Mouse (Mus musculus): Measurements from ENCODE around the gene Arhgef15. TPM values are rescaled to one million over a fixed set of nuclear protein-coding genes. Genes with fewer than 3 reads are reported as not detected.
"Not testable (repeated sequence)": the region's sequence is repeated elsewhere in the genome, so short reads cannot be mapped to it uniquely, and the experiment has no call there.

Arhgef15 gene
- polyA plus RNA-seq, 1 experiment: not detected

DNA sequence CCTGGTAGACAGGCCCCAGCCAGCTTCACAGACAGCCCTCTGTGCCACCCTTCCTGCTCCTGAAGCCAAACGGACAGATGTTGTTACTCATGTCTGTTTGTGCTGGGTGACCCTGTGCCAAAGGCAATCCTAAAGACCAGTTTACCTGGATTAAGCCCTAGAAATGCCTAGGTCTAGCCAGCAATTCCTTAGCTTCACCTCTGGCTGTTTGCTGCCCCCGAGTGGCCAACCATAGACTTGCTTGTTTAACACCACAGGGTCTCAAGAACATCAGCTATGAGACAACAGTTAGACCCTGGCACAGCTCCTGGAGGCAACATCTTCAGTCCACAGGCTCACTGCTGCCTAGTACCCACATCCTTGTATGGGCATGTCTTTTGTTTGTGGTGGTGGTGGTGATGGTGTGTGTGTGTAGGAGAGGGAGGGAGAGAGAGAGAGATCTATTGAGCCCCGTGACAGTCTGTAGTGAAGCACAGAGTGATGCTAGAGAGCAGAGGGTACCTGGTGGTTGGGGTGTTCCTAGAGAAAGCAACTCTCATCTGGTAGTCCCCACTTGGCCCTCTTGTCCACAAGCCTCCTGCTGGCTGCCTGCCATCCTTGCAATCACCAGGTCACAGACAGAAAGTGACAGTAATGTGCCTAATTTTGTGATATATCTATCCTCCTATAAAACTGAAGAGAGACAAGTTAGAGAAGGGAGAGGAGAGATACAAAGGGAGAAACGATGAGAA is 25.5 kb upstream of the Arhgef15 start:
- H3K27ac ChIP-seq (ENCODE audit: insufficient read depth, low read depth, low read length): no peak overlapping the region
- H3K4me1 ChIP-seq (ENCODE audit: control insufficient read depth, insufficient read depth, low read length): no peaks in the 10 kb centered on the region; the same call in 1 of the 2 replicates
- no peak overlapping the region for H3K4me3 ChIP-seq (ENCODE audit: insufficient read depth, low read length)
- TF ChIP-seq CTCF (IDR thresholded peaks at IDR 0.05; ENCODE audit: low read depth, low read length) (peak; percentile 89), POLR2A (IDR thresholded peaks at IDR 0.05; ENCODE audit: borderline replicate concordance, low read depth, low read length) (no peak)

DNA sequence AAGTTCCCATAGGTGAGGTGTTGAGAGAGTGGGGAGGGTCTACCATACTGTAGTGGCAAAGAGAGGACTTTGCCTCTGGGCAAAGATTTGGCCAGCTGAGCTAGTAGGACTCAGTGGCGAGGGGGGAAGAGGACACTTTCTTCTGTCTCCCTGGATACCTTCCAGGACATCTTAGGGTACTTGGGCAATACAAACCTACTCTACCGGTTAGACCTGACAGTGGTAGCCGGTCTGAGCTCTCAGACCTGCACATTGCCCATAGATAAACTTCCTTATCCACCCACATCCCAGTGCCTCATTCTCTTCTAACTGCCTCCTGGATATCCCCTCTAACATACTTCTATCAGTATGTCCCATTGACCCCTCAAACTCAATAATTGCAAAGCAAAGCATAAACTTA is 23.6 kb upstream of the Arhgef15 start:
- no peaks in the 10 kb centered on the region; the same call in 1 of the 2 replicates for H3K4me1 ChIP-seq (ENCODE audit: control insufficient read depth, insufficient read depth, low read length)
- H3K4me3 ChIP-seq (ENCODE audit: insufficient read depth, low read length): no peak overlapping the region
- no peak for TF ChIP-seq POLR2A (IDR thresholded peaks at IDR 0.05; ENCODE audit: borderline replicate concordance, low read depth, low read length)
- no peak for TF ChIP-seq CTCF (IDR thresholded peaks at IDR 0.05; ENCODE audit: low read depth, low read length)
- H3K27ac ChIP-seq (ENCODE audit: insufficient read depth, low read depth, low read length): no peak overlapping the region

DNA sequence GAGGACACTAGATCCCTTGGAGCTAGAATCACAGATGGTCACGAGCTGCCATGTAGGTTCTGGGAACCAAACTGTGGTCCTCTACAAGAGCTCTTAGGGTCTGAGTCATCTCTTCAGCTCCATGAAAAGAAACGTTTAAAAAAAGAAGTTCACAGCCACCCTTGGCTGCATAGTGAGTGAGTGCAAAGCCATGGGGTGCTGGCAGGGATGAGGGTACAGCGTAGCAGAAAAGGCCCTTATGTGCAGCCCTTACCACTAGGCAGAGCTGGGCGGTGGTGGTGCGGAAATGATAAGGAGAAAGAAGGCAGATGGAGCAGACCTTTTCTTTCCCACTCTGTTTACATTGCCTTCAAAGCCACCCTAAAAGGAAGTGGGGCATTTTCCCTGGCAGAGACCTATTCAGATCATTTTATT is 22.0 kb upstream of the Arhgef15 start:
- no peak overlapping the region for H3K4me3 ChIP-seq (ENCODE audit: insufficient read depth, low read length)
- no peak overlapping the region for H3K27ac ChIP-seq (ENCODE audit: insufficient read depth, low read depth, low read length)
- no peaks in the 10 kb centered on the region; the same call in 1 of the 2 replicates for H3K4me1 ChIP-seq (ENCODE audit: control insufficient read depth, insufficient read depth, low read length)
- TF ChIP-seq POLR2A (IDR thresholded peaks at IDR 0.05; ENCODE audit: borderline replicate concordance, low read depth, low read length) (no peak), CTCF (IDR thresholded peaks at IDR 0.05; ENCODE audit: low read depth, low read length) (no peak)

DNA sequence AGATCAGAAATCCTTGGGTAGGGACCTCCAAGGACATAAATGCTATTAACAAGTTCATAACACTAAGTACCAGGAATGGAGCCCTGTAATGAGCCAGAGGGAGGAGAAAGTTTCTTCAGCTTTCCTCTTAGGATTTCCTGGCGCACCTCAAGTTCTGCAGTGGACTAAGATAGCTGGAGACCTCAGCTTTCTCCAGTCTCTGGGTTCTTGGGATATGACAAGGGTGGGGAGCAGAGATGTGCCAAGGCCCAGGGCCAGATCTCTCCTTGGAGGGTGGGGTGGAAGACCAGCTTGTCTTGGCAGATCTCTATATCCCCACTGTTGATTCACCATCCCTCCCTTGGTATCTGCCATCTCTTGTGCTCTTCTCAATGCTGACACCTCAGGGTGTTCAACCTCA is 18.3 kb upstream of the Arhgef15 start:
- H3K4me1 ChIP-seq (ENCODE audit: control insufficient read depth, insufficient read depth, low read length): peaks cover 12% of the 10 kb centered on the region
- TF ChIP-seq POLR2A (IDR thresholded peaks at IDR 0.05; ENCODE audit: borderline replicate concordance, low read depth, low read length) (no peak), CTCF (IDR thresholded peaks at IDR 0.05; ENCODE audit: low read depth, low read length) (no peak)
- no peak overlapping the region for H3K4me3 ChIP-seq (ENCODE audit: insufficient read depth, low read length)
- H3K27ac ChIP-seq (ENCODE audit: insufficient read depth, low read depth, low read length): no peak overlapping the region

DNA sequence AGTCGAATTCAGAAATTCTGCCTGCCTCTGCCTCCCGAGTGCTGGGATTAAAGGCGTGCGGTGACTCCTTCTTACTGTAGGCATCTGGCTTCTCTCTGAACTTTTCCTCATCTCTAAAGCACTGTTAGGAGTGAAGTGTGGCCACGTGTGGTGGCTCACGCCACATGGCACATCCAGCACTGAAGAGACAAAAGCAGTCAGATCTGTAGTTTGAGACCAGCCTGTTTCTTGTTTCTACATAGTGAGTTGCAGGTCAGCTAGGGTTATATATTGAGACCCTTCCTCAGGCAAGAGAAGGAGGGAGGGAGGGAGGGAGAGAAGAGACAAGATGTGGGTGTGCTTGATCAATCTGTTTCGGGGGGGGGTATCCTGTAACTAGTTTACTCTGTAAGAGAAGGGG is 17.8 kb upstream of the Arhgef15 start, which contains the start of gene Rangrf:
Gene Rangrf, minus strand, starts transcription at position 101 of the 400 bp plus-strand sequence.
- no peak within 1 kb of the TSS for H3K27ac ChIP-seq (ENCODE audit: insufficient read depth, low read depth, low read length)
- TF ChIP-seq CTCF (IDR thresholded peaks at IDR 0.05; ENCODE audit: low read depth, low read length) (no peak), POLR2A (IDR thresholded peaks at IDR 0.05; ENCODE audit: borderline replicate concordance, low read depth, low read length) (no peak)
- H3K4me1 ChIP-seq (ENCODE audit: control insufficient read depth, insufficient read depth, low read length): peaks cover 16% of the 10 kb centered on the region
- no peak within 1 kb of the TSS for H3K4me3 ChIP-seq (ENCODE audit: insufficient read depth, low read length)

DNA sequence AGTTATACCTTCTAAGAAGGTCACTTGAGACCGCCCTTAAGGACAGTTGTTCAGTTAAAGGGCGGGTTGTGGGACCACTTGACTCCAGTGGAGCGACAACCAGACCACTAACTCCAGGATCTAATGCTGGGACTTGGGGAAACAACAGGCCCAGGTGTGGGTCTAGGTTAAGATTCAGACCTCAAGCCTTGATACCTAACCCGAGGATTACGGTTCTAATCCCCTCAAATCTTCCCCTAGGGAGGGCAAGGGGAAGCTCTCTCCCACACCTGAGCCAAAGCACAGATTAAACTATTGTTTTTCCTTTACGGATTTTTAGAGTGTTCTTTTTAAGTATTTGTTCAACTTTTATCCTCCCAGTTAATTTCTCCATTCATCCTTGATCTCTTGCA is 16.8 kb upstream of the Arhgef15 start:
- TF ChIP-seq POLR2A (IDR thresholded peaks at IDR 0.05; ENCODE audit: borderline replicate concordance, low read depth, low read length): no peak
- TF ChIP-seq CTCF (IDR thresholded peaks at IDR 0.05; ENCODE audit: low read depth, low read length): no peak
- Histone ChIP-seq H3K27ac (ENCODE audit: insufficient read depth, low read depth, low read length) (no peak overlapping the region), H3K4me3 (ENCODE audit: insufficient read depth, low read length) (peak overlapping the region; percentile 60), H3K4me1 (ENCODE audit: control insufficient read depth, insufficient read depth, low read length) (peaks cover 18% of the 10 kb centered on the region)

DNA sequence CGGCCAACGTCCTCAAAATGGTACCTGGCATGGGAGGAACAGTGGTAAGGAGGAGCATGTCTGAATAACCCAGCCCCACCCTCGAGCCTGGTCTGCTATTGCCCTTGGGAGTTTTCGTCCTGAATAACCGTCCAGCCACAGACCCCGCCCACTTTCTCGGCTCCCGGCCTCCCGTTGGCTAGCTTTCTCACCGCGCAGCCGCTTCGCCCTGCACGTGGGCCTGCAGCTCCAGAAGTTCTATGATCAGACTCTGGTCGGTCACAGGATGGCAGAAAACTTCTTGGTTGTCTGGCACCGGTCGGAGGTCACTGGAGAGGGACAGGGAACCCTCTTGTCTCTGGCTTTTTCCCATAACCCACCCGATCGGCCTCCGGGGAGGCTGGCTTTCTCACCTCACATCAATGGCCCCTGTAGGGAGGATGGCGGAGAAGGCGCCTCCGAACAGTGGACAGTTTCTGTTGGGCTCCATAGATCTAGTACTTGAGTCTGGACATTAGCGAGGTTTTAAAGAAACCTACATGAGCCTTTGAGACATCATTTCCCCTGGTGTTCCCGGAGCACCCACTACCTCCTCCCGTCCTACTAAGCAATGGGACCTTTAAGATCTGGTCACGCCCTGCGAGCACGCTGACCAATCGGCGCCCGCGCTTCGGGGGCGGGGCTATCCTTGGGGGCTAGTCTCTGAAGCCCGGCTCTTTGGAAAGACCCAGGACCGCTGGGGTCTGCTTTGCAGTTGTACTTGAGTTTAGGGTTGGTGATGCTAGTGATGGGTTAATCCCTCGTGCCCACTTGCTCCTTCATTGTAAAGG is 16.2 kb upstream of the Arhgef15 start:
- Histone ChIP-seq H3K4me3 (ENCODE audit: insufficient read depth, low read length) (peak overlapping the region; percentile 60), H3K4me1 (ENCODE audit: control insufficient read depth, insufficient read depth, low read length) (peaks cover 21% of the 10 kb centered on the region)
- H3K27ac ChIP-seq (ENCODE audit: insufficient read depth, low read depth, low read length): not testable (repeated sequence)

DNA sequence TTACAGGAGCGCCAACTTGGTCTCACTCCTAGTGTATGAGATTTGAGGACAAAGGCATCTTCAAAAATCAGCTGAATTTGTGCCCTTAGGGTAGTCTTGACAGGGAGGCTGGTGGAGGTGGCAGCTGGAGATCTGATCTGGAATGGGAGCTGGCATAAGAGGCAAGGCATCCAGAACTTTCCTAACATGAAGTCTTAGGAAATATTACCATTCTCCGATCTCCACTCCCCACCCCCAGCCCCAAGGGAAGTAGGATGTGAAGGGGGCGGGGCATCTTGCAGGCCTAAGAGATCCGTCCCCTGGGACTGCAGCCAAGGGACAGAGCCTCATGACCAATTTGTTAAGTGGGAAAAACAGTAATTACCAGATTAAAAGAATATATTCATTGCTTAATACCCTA is 13.0 kb upstream of the Arhgef15 start:
- TF ChIP-seq POLR2A (IDR thresholded peaks at IDR 0.05; ENCODE audit: borderline replicate concordance, low read depth, low read length) (no peak), CTCF (IDR thresholded peaks at IDR 0.05; ENCODE audit: low read depth, low read length) (no peak)
- H3K27ac ChIP-seq (ENCODE audit: insufficient read depth, low read depth, low read length): no peak overlapping the region
- no peak overlapping the region for H3K4me3 ChIP-seq (ENCODE audit: insufficient read depth, low read length)
- H3K4me1 ChIP-seq (ENCODE audit: control insufficient read depth, insufficient read depth, low read length): peaks cover 28% of the 10 kb centered on the region

DNA sequence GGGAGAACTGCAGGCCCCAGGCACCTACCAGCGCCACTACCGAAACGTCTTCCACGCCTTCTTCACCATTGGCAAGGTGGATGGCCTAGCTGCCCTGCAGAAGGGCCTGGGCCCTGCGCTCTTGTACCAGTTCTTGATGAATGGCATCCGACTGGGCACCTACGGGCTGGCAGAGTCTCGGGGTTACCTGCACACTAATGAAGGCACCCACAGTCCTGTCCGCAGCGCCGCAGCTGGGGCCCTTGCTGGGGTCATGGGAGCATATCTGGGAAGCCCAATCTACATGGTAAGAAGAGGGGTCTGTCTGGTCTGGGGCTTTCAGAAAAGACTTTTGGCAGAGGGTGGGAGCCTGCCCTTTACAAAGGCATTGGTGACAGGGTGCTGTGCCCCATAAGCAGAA is 11.5 kb upstream of the Arhgef15 start:
- Histone ChIP-seq H3K4me3 (ENCODE audit: insufficient read depth, low read length) (no peak overlapping the region), H3K27ac (ENCODE audit: insufficient read depth, low read depth, low read length) (no peak overlapping the region)

More for the DNA sequence above, 11.5 kb upstream of the Arhgef15 start:
- peaks cover 25% of the 10 kb centered on the region for H3K4me1 ChIP-seq (ENCODE audit: control insufficient read depth, insufficient read depth, low read length)
- TF ChIP-seq POLR2A (IDR thresholded peaks at IDR 0.05; ENCODE audit: borderline replicate concordance, low read depth, low read length) (no peak), CTCF (IDR thresholded peaks at IDR 0.05; ENCODE audit: low read depth, low read length) (no peak)
